Mouse (Mus musculus) olfactory bulb, adult 2 months (tissue): Measurements from ENCODE around the gene Arfrp1.

Experiments used
- CTCF ChIP-seq: fragments of 200-500 bp; IDR thresholded peaks from 2 replicates; pipeline ENCODE4 v1.5.1; 2012; ENCODE audit warnings: low read depth, mild to moderate bottlenecking, low read length, moderate library complexity; ENCODE audit not compliant: insufficient read depth
- POLR2A ChIP-seq: fragments of 200-500 bp; IDR thresholded peaks from 2 replicates; pipeline ENCODE4 v1.6.1; 2012; ENCODE audit warnings: mild to moderate bottlenecking, low read depth, low read length, moderate library complexity; ENCODE audit not compliant: insufficient read depth

DNA sequence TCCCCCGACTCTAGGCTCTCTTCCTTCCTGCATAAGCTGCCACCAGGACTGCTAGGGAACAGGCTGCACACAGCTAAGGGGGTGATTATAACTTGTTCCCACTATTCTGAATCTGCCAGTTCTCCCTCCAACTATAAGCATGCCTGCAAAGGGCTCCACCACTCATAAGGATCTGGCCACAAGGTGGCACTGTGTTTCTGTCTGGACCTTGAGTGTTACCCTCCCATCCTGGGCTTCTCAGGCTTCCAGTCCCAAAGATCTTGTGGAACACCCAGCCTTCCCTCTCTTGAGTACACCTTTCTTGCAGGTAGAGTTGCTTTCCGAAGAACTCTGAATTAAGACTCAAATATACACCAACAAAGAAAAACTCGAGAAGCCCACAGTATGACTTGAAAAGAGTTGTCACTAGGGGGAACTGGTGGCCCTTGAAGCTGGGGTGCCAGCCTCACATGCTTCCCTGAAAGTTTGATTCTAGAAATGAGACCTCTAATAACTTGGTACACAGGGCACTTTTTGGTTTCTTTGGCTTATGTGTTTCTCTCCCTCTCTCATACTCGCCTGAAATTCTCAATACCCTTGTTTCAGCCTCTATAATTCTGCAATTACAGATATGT, 27.5 kb upstream of the Arfrp1 start:
- TF ChIP-seq POLR2A, result no peak
- peak; percentile 55 for TF ChIP-seq CTCF
